Mouse (Mus musculus) kidney, postnatal 0 days (tissue): ENCODE data around the gene Il17ra. TPM values are rescaled to one million over a fixed set of nuclear protein-coding genes. Genes with fewer than 3 reads are reported as not detected.

Source experiments
- ATAC-seq: fragments of 200-750 bp; cut with Nextera tagmentation; replicated peaks from 2 replicates; pipeline ENCODE4 v1.8.0; 2017; ENCODE audit warnings: low read depth, moderate number of reproducible peaks, moderate TSS enrichment, moderate library complexity; ENCODE audit not compliant: low FRiP score
- DNase-seq: peaks from one replicate; pipeline ENCODE4 v3.0.0-alpha.2; 2016; ENCODE audit warnings: low spot score
- H3K27ac ChIP-seq: fragments of 300-500 bp; sonication (generic); 2 replicates; pipeline ENCODE4 v1.5.1; 2014; ENCODE audit warnings: mild to moderate bottlenecking
- H3K27me3 ChIP-seq: fragments of 300-500 bp; sonication (generic); 2 replicates; pipeline ENCODE4 v1.6.1; 2014; ENCODE audit warnings: low read length, mixed read lengths; ENCODE audit not compliant: insufficient read depth
- H3K36me3 ChIP-seq: fragments of 300-500 bp; sonication (generic); 2 replicates; pipeline ENCODE4 v1.6.1; 2014; ENCODE audit warnings: low read length, mixed read lengths; ENCODE audit not compliant: insufficient read depth
- H3K4me1 ChIP-seq: fragments of 300-500 bp; sonication (generic); replicated peaks from 2 replicates; pipeline ENCODE4 v1.6.1; 2014; ENCODE audit warnings: antibody characterized with exemption, low read length, mixed read lengths; ENCODE audit not compliant: insufficient read depth
- H3K4me2 ChIP-seq: fragments of 300-500 bp; sonication (generic); 2 replicates; pipeline ENCODE4 v1.6.1; 2014; ENCODE audit warnings: mild to moderate bottlenecking, low read length, moderate library complexity, mixed read lengths
- H3K4me3 ChIP-seq: fragments of 300-500 bp; sonication (generic); replicated peaks from 2 replicates; pipeline ENCODE4 v1.5.1; 2014; ENCODE audit warnings: low read depth, low read length
- H3K9ac ChIP-seq: fragments of 300-500 bp; sonication (generic); 2 replicates; pipeline ENCODE4 v1.6.1; 2014; ENCODE audit warnings: low read depth, low read length
- H3K9me3 ChIP-seq: fragments of 300-500 bp; sonication (generic); replicated peaks from 2 replicates; pipeline ENCODE4 v1.6.1; 2016; ENCODE audit warnings: low read length, inconsistent platforms, mixed read lengths
- CTCF ChIP-seq: IDR thresholded peaks from 2 replicates; pipeline ENCODE4 v1.5.1; 2016; ENCODE audit warnings: antibody characterized with exemption, low read depth, mild to moderate bottlenecking, moderate library complexity
- WGBS: fragments of 180-500 bp; shearing (Covaris S2); extraction: QIAGEN DNeasy Blood & Tissue Kit; methylation state at CpG from one replicate; pipeline ENCODE4 v1.1.7; 2014; 5-methylcytosine and 5-hydroxymethylcytosine counted together
- polyA plus RNA-seq: library from polyadenylated mRNA; unstranded; fragments of >200 nt; fragmentation: Nextera tagmentation; extraction: Ambion mirVana; gene quantifications from 2 replicates; pipeline ENCODE4 v1.2.1, GENCODE M21; 2015

Il17ra gene
- polyA plus RNA-seq, 1 experiment from 2014 or later, result 3.8 TPM

DNA sequence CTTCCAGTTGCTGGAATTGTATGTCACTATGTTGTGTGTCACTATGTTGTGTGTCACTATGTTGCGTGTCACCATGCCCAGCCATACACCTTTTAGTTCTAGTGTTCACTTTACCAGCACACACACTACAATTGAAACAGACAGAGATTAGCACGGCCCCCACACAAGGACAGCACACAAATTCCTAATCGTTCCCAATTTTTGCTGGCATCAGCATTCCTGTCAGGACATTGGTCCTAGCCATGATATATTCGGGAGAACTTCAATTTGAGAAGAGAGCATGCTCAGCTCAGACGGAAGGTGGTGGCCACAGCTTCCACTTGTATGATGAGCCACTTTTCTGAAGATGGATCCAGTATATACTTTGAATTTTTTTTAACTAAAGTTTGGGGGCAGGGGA lies 61.7 kb downstream of the Il17ra start:
- WGBS, result 80% methylated on average over 5 of the region's 5 CpGs
- Histone ChIP-seq H3K4me1 (no peaks in the 10 kb centered on the region), H3K36me3 (peaks cover 7% of the 10 kb centered on the region; the same call in 1 of the 2 replicates), H3K27ac (no peak overlapping the region), H3K9me3 (no peaks in the 10 kb centered on the region), H3K4me2 (no peak overlapping the region), H3K4me3 (no peak overlapping the region), H3K27me3 (no peaks in the 10 kb centered on the region), H3K9ac (no peak overlapping the region)
- TF ChIP-seq CTCF, result no peak
- DNase-seq (no peak), ATAC-seq (no peak)

DNA sequence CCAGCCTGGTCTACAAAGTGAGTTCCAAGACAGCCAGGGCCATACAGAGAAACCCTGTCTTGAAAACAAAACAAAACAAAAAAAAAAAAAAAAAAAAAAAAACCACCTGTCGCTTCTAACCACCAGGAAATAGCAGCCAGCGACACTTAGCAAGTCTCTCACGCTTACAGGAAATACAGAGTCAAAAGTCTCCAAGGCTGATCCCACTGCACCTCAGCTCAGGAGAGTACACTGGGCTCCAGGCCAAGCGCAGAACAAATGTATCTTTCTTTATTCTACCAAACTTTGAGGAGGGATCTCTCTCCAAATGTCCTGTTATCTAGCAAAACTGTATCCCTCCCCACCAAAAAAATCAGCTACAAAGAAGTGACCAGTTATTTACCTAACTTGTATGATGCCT lies 66.1 kb downstream of the Il17ra start:
- Histone ChIP-seq H3K9me3 (no peaks in the 10 kb centered on the region), H3K9ac (no peak overlapping the region), H3K4me3 (no peak overlapping the region), H3K4me2 (no peak overlapping the region), H3K27me3 (no peaks in the 10 kb centered on the region), H3K36me3 (no peaks in the 10 kb centered on the region), H3K4me1 (no peaks in the 10 kb centered on the region), H3K27ac (no peak overlapping the region)
- ATAC-seq, result no peak
- WGBS, result 53% methylated on average over 4 of the region's 4 CpGs
- TF ChIP-seq CTCF, result no peak
- DNase-seq, result no peak

DNA sequence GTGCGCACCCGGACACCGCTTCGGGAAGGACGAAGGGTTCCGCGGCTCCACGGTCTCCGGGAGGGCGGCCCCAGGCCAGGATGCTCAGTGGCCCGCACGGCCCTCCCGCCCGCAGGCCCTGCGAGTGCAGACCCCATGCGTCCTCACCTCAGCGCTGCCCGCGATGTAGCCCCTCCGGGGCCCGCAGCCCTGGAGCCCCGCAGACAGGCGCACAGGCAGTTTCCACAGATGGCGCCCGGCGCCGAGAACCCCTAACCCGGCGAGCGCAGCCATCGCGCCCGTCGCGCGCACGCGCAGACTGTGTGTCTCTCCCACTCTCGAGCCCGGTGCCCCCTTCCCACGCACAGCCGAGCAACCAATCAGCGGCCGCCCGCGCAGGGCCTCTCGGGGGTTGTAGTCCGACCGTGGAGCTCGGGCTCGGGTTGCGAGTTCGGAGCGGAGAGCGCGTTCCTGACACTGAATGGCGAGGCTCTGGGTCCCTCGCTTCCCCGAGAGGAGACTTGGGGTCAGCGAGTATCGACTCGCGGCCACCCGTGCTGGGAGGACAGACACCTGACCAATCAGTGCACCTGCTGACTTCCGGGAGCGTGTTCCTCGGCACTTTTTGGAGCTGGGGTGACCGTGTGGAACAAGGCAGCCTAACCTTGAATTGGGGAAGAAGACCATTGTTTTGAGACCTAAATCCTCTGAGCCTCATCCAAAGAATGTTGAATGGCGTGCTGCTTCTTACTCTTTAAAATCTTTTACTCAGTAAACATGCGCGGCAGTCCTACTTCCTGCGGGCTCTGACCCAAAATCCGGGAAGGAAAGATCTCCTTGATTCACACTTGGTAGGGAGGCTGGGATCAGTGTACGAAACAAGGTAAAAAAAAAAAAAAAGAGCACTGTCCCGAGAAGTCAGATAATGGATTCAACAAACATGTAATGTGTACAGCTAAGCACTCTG lies 68.2 kb downstream of the Il17ra start, which contains the start of gene Hdhd5:
TSS of gene Hdhd5 (minus strand) at position 300 of the 946 bp plus-strand sequence.
- Histone ChIP-seq H3K36me3 (no peaks in the 10 kb centered on the region), H3K4me2 (peak within 1 kb of the TSS; percentile 78), H3K4me3 (peak within 1 kb of the TSS; percentile 99), H3K9ac (peak within 1 kb of the TSS; percentile 85), H3K4me1 (no peaks in the 10 kb centered on the region), H3K27ac (0 out of 2 replicates have a peak within 1 kb of the TSS, but pooled peaks have one; percentile 47), H3K27me3 (no peaks in the 10 kb centered on the region), H3K9me3 (no peaks in the 10 kb centered on the region)
- ATAC-seq (peak; percentile 97), DNase-seq (peak; percentile 96)
- TF ChIP-seq CTCF, result no peak
- 0% methylated on average over 75 of the region's 75 CpGs for WGBS

DNA sequence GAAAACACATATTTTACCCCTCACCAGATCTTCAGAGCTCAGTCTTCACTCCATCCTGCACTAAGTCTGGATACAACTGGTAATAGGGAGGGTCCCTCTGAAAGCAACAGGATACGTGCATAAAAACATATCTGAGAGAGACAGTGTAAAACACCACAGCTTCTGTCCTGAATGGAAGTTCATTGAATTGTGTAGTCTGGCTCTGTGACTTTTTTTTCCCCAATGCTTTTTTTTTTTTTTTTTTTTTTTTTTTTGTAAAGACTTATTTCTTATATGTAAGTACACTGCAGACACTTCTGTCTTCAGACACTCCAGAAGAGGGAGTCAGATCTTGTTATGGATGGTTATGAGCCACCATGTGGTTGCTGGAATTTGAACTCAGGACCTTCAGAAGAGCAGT lies 69.5 kb downstream of the Il17ra start:
- DNase-seq, result no peak
- H3K4me2 ChIP-seq, result no peak overlapping the region
- WGBS, result 63% methylated on average over 1 of the region's 1 CpGs

DNA sequence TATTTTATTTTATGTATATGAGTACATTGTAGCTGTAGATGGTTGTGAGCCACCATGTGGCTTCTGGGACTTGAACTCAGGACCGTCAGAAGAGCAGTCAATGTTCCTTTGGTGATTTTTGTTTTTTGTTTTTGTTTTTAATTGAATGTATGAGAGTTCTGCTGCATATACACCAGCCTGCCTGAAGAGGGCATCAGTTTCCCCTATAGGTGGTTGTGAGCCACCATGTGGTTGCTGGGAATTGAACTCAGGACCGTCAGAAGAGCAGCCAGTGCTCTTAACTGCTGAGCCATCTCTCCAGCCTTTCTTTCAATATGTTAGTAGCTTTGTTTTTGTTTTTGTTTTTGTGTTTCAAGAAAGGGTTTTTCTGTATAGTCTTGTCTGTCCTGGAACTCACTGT lies 73.3 kb downstream of the Il17ra start:
- H3K36me3 ChIP-seq, result no peaks in the 10 kb centered on the region
- H3K27ac ChIP-seq, result no peak overlapping the region
- no peak for DNase-seq
- no peak overlapping the region for H3K4me2 ChIP-seq
- peak; percentile 37; the same call in 1 of the 2 replicates for TF ChIP-seq CTCF
- 0 out of 2 replicates have a peak, but pooled peaks cover 5% of the 10 kb centered on the region for H3K4me1 ChIP-seq
- 79% methylated on average over 2 of the region's 2 CpGs for WGBS
- no peak for ATAC-seq
- H3K9ac ChIP-seq, result no peak overlapping the region
- no peak overlapping the region for H3K4me3 ChIP-seq
- no peaks in the 10 kb centered on the region for H3K27me3 ChIP-seq
- H3K9me3 ChIP-seq, result no peaks in the 10 kb centered on the region

More for the DNA sequence above, 69.5 kb downstream of the Il17ra start:
- Histone ChIP-seq H3K9me3 (no peaks in the 10 kb centered on the region), H3K4me3 (no peak overlapping the region), H3K27ac (no peak overlapping the region), H3K9ac (no peak overlapping the region), H3K27me3 (no peaks in the 10 kb centered on the region), H3K36me3 (no peaks in the 10 kb centered on the region), H3K4me1 (no peaks in the 10 kb centered on the region)
- no peak for TF ChIP-seq CTCF
- ATAC-seq, result no peak

Other genes starting within 250 kb of the Il17ra start
- 0.32 and 1.1 TPM in 2 replicates for gene D330020A13Rik, start 168.9 kb upstream of the Il17ra start, polyA plus RNA-seq
- 2.1 and 2.5 TPM in 2 replicates for gene B4galnt3, start 168.7 kb upstream of the Il17ra start, polyA plus RNA-seq
- gene Kdm5a, start 99.1 kb upstream of the Il17ra start, polyA plus RNA-seq, result 34.3 and 36.3 TPM in 2 replicates
- 16.9 and 17.5 TPM in 2 replicates for gene Ccdc77, start 98.9 kb upstream of the Il17ra start, polyA plus RNA-seq
- gene Tmem121b, start 30.6 kb downstream of the Il17ra start, polyA plus RNA-seq, result 0.12 and 0.13 TPM in 2 replicates
- 15.9 and 17.9 TPM in 2 replicates for gene Hdhd5, start 68.1 kb downstream of the Il17ra start, polyA plus RNA-seq
- 3.3 and 3.6 TPM in 2 replicates for gene Cecr2, start 203.1 kb downstream of the Il17ra start, polyA plus RNA-seq